Mouse (Mus musculus): ENCODE results near the gene Sv2b. TPM values are rescaled to one million over a fixed set of nuclear protein-coding genes. Genes with fewer than 3 reads are reported as not detected.

Sv2b gene
- polyA plus RNA-seq, 1 experiment, result not detected

DNA sequence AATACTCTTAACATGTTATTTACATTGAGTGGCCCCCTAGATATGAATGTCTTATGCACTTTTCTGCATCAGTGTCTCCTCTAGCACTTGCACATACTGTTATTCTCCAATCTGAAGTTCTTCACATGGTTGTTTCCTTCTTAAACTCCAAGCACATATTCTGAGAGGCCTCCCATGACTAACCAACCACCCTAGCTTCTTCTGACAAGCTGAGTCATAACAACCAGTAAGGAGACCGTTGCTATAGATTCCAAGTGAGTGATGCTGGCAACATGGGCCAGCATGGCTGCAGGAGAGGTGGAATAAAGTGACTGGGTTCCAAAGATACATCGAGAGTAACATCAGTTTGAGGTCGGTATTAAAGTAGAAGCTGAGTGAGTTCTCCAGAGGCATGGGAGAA, 134.0 kb downstream of the Sv2b start:
- no peak overlapping the region for H3K27ac ChIP-seq (ENCODE audit: control insufficient read depth, insufficient read depth, low read depth, low read length, poor library complexity)
- H3K4me1 ChIP-seq (ENCODE audit: control insufficient read depth, insufficient read depth, low read length), result no peaks in the 10 kb centered on the region
- WGBS, result 70% methylated on average over 3 of the region's 3 CpGs
- no peak for TF ChIP-seq POLR2A (IDR thresholded peaks at IDR 0.05; ENCODE audit: borderline replicate concordance, control insufficient read depth, low read depth, low read length)
- no peak for TF ChIP-seq CTCF (IDR thresholded peaks at IDR 0.05; ENCODE audit: control insufficient read depth, insufficient read depth, low read length)
- no peak overlapping the region for H3K4me3 ChIP-seq (replicated peaks; ENCODE audit: control insufficient read depth, low read depth, low read length)

- no peak for TF ChIP-seq POLR2A (IDR thresholded peaks at IDR 0.05; ENCODE audit: borderline replicate concordance, control insufficient read depth, low read depth, low read length)
- WGBS, result 85% methylated on average over 3 of the region's 3 CpGs
- Histone ChIP-seq H3K27ac (ENCODE audit: control insufficient read depth, insufficient read depth, low read depth, low read length, poor library complexity) (no peak overlapping the region), H3K4me1 (ENCODE audit: control insufficient read depth, insufficient read depth, low read length) (no peaks in the 10 kb centered on the region), H3K4me3 (replicated peaks; ENCODE audit: control insufficient read depth, low read depth, low read length) (no peak overlapping the region)
Measured at GRCm38 (mm10) chr7:75167481-75167880, 141.6 kb downstream of the Sv2b start.

GRCm38 (mm10) chr7:75147174-75147573, 161.9 kb downstream of the Sv2b start:
- Histone ChIP-seq H3K4me1 (ENCODE audit: control insufficient read depth, insufficient read depth, low read length) (peaks cover 1% of the 10 kb centered on the region; the same call in 1 of the 2 replicates), H3K27ac (ENCODE audit: control insufficient read depth, insufficient read depth, low read depth, low read length, poor library complexity) (no peak overlapping the region), H3K4me3 (replicated peaks; ENCODE audit: control insufficient read depth, low read depth, low read length) (no peak overlapping the region)
- WGBS, result 76% methylated on average over 1 of the region's 1 CpGs
- TF ChIP-seq CTCF (IDR thresholded peaks at IDR 0.05; ENCODE audit: control insufficient read depth, insufficient read depth, low read length) (no peak), POLR2A (IDR thresholded peaks at IDR 0.05; ENCODE audit: borderline replicate concordance, control insufficient read depth, low read depth, low read length) (no peak)

DNA sequence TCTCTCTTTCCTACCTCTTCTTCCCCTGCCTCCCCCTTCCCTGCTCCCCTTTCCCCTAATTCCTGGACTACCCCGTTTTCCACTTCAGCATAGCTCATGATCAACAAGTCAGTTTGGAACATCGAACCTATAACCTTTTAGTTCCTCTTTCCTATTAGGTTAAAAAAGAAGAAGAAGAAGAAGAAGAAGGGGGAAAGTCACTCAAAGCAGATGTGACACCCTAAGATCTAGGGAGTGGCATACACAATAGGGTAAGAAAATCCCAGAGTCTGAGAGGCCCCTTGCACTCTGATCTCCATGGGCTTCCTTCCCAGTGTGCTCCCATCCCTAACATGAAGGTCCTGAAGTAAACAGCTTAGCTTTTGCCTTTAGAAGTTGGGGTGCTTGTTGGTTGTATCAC, 166.3 kb downstream of the Sv2b start:
- no peak for TF ChIP-seq CTCF (IDR thresholded peaks at IDR 0.05; ENCODE audit: control insufficient read depth, insufficient read depth, low read length)
- TF ChIP-seq POLR2A (IDR thresholded peaks at IDR 0.05; ENCODE audit: borderline replicate concordance, control insufficient read depth, low read depth, low read length), result no peak
- peaks cover 1% of the 10 kb centered on the region; the same call in 1 of the 2 replicates for H3K4me1 ChIP-seq (ENCODE audit: control insufficient read depth, insufficient read depth, low read length)
- WGBS, result 0% methylated on average over 2 of the region's 2 CpGs

DNA sequence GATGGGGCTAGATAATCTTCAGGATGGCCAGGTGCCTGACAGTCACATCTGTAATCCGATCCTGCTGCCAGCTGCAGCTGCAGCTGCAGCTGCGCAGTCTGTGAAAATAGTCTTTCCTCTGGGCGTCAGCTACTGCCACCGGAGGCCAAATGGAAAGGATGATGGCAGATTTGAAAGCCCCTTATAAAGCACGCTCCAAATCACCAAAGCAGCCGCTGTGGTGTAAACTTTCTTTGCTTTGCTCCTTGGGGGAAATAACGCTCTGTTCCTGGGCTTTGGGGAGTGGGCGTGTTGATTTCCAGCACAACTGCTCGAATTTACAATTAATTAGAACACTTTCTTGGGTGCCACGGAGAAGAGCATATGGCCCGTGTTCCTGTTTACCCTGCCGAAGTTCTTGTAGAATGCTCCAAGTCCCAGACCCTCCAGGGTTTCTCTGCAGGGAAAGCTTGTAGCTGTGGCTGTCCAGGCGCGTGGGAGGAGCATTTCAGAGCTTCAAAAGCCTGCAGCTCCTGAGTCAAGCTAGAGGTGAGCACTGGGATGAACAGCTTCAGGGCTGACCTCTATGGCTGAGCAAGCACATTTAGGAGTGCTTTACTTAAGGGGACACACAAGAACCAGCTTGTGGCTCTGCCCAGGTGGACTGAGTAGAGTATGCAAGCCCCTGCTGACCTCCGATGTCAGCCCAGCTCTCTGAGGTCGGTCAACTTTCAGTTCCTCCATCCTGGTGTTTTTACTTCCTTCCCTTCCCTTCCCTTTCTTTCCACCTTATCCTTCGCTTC, 167.0 kb downstream of the Sv2b start:
- Histone ChIP-seq H3K4me1 (ENCODE audit: control insufficient read depth, insufficient read depth, low read length) (peaks cover 1% of the 10 kb centered on the region; the same call in 1 of the 2 replicates), H3K27ac (ENCODE audit: control insufficient read depth, insufficient read depth, low read depth, low read length, poor library complexity) (no peak overlapping the region), H3K4me3 (replicated peaks; ENCODE audit: control insufficient read depth, low read depth, low read length) (no peak overlapping the region)
- TF ChIP-seq POLR2A (IDR thresholded peaks at IDR 0.05; ENCODE audit: borderline replicate concordance, control insufficient read depth, low read depth, low read length) (no peak), CTCF (IDR thresholded peaks at IDR 0.05; ENCODE audit: control insufficient read depth, insufficient read depth, low read length) (no peak)
- WGBS, result 12% methylated on average over 17 of the region's 17 CpGs

More for the DNA sequence above, 166.3 kb downstream of the Sv2b start:
- H3K4me3 ChIP-seq (replicated peaks; ENCODE audit: control insufficient read depth, low read depth, low read length), result no peak overlapping the region
- H3K27ac ChIP-seq (ENCODE audit: control insufficient read depth, insufficient read depth, low read depth, low read length, poor library complexity), result no peak overlapping the region

DNA sequence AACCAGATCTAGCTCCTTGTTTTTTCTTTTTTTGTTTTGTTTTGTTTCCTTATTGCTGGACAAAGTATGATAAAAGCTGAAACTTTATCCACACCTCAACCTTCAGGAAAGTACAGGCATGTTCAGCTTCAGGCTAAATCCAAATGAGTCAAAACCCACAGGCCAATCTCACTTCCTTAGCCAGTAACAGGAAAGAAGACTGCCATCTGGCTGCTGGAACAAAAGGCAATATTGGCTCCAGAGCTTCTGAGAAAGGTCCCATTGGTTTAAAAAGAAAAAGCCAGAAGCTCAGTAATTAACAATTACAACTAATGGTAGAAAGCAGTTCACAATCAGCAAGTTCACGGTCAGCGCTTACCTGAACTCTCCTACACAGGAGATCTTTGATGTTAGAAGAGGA, 169.8 kb downstream of the Sv2b start:
- Histone ChIP-seq H3K4me1 (ENCODE audit: control insufficient read depth, insufficient read depth, low read length) (peaks cover 1% of the 10 kb centered on the region; the same call in 1 of the 2 replicates), H3K27ac (ENCODE audit: control insufficient read depth, insufficient read depth, low read depth, low read length, poor library complexity) (no peak overlapping the region), H3K4me3 (replicated peaks; ENCODE audit: control insufficient read depth, low read depth, low read length) (no peak overlapping the region)
- TF ChIP-seq CTCF (IDR thresholded peaks at IDR 0.05; ENCODE audit: control insufficient read depth, insufficient read depth, low read length) (no peak), POLR2A (IDR thresholded peaks at IDR 0.05; ENCODE audit: borderline replicate concordance, control insufficient read depth, low read depth, low read length) (no peak)
- 95% methylated on average over 2 of the region's 2 CpGs for WGBS

GRCm38 (mm10) chr7:75134710-75135617, 174.1 kb downstream of the Sv2b start:
- TF ChIP-seq POLR2A (IDR thresholded peaks at IDR 0.05; ENCODE audit: borderline replicate concordance, control insufficient read depth, low read depth, low read length) (no peak), CTCF (IDR thresholded peaks at IDR 0.05; ENCODE audit: control insufficient read depth, insufficient read depth, low read length) (no peak)
- Histone ChIP-seq H3K27ac (ENCODE audit: control insufficient read depth, insufficient read depth, low read depth, low read length, poor library complexity) (no peak overlapping the region), H3K4me3 (replicated peaks; ENCODE audit: control insufficient read depth, low read depth, low read length) (no peak overlapping the region), H3K4me1 (ENCODE audit: control insufficient read depth, insufficient read depth, low read length) (no peaks in the 10 kb centered on the region)
- WGBS, result 36% methylated on average over 15 of the region's 15 CpGs

- no peak for TF ChIP-seq CTCF (IDR thresholded peaks at IDR 0.05; ENCODE audit: control insufficient read depth, insufficient read depth, low read length)
- TF ChIP-seq POLR2A (IDR thresholded peaks at IDR 0.05; ENCODE audit: borderline replicate concordance, control insufficient read depth, low read depth, low read length), result no peak
- WGBS, result 82% methylated on average over 4 of the region's 4 CpGs
- no peak overlapping the region for H3K4me3 ChIP-seq (replicated peaks; ENCODE audit: control insufficient read depth, low read depth, low read length)
- no peak overlapping the region for H3K27ac ChIP-seq (ENCODE audit: control insufficient read depth, insufficient read depth, low read depth, low read length, poor library complexity)
- no peaks in the 10 kb centered on the region for H3K4me1 ChIP-seq (ENCODE audit: control insufficient read depth, insufficient read depth, low read length)
Measured at GRCm38 (mm10) chr7:75128036-75128435, 181.0 kb downstream of the Sv2b start.

Measured in bone marrow, adult 2 months (tissue).